9 mouse cellular contexts compared by ENCODE assay signal in the genomic region with DNA sequence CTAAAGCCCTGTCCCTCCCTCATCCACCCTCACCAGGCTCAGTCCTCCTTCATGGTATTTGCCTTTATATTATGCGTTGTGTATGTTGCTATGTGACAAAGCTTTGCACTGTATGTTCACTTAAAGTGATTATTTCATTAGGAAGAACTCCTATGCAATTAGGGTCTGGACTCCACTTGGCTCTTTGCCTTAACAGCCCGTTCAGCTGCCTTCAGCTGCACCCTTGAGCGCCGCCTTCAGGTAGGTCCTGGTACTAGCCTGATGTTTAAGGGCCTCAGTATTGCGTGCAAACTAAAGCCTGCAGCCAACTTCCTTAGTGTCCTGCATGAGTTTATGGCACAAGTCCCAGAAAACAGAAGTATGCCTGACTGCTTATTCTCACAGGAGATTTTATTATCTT.
DNase-seq lines count a peak whose midpoint lies in the region; ATAC-seq and TF ChIP-seq lines count a peak whose summit lies in the region.
"Had no signal": no experiment of that assay in that cellular context is flagged by ENCODE, and none has a peak within 500 bp of the region (broad histone marks: within the 10 kb centered on the region; RNA-seq: fewer than 3 reads in every experiment).

No protein-coding gene starts in this region.

- H3K9me3 ChIP-seq in intestine, postnatal 0 days (ENCODE audit: control insufficient read depth), result no peaks in the 10 kb centered on the region
- no peaks in the 10 kb centered on the region for H3K9me3 ChIP-seq in intestine, embryonic 16.5 days (ENCODE audit: control insufficient read depth, low read length)
- H3K9me3 ChIP-seq in G1E (replicated peaks), result no peaks in the 10 kb centered on the region

- H3K4me3 ChIP-seq in intestine, postnatal 0 days (ENCODE audit: low read depth, low read length), result no peak overlapping the region
- H3K4me3 ChIP-seq in intestine, embryonic 16.5 days (ENCODE audit: low read length), result no peak overlapping the region
- H3K4me3 ChIP-seq in G1E (ENCODE audit: low read depth, low read length), result no peak overlapping the region
- H3K4me3 ChIP-seq in embryonic fibroblast, embryonic 13.5 days (ENCODE audit: insufficient read depth, low read length), result no peak overlapping the region
- H3K4me3 ChIP-seq: erythroblast, embryonic 14.5 days had no signal

- no peak overlapping the region for H3K27ac ChIP-seq in intestine, postnatal 0 days (ENCODE audit: low read depth, low read length)
- no peak overlapping the region for H3K27ac ChIP-seq in intestine, embryonic 16.5 days (ENCODE audit: low read length)
- no peak overlapping the region for H3K27ac ChIP-seq in embryonic fibroblast, embryonic 13.5 days (ENCODE audit: insufficient read depth, low read length)

- H3K36me3 ChIP-seq in intestine, postnatal 0 days (ENCODE audit: control insufficient read depth, insufficient read depth), result no peaks in the 10 kb centered on the region
- no peaks in the 10 kb centered on the region for H3K36me3 ChIP-seq in intestine, embryonic 16.5 days (ENCODE audit: control insufficient read depth, insufficient read depth, low read length)
- no peaks in the 10 kb centered on the region for H3K36me3 ChIP-seq in G1E (replicated peaks)

- H3K27me3 ChIP-seq in intestine, postnatal 0 days (replicated peaks; ENCODE audit: control insufficient read depth, insufficient read depth, low read length), result no peaks in the 10 kb centered on the region
- H3K27me3 ChIP-seq in intestine, embryonic 16.5 days (replicated peaks; ENCODE audit: control insufficient read depth, insufficient read depth, low read length), result no peaks in the 10 kb centered on the region
- H3K27me3 ChIP-seq in G1E (ENCODE audit: insufficient read depth, low read length), result no peaks in the 10 kb centered on the region

- no peak overlapping the region for H3K9ac ChIP-seq in intestine, postnatal 0 days (ENCODE audit: low read depth, low read length)
- no peak overlapping the region for H3K9ac ChIP-seq in intestine, embryonic 16.5 days (ENCODE audit: low read depth, low read length)

- H3K4me2 ChIP-seq in intestine, postnatal 0 days (replicated peaks; ENCODE audit: low read depth), result no peak overlapping the region
- H3K4me2 ChIP-seq in intestine, embryonic 16.5 days (ENCODE audit: low read depth, low read length), result no peak overlapping the region

- no peak for TF ChIP-seq POLR2A in embryonic fibroblast, embryonic 13.5 days (IDR thresholded peaks at IDR 0.05; ENCODE audit: low read depth, low read length)

- H3K4me1 ChIP-seq in intestine, postnatal 0 days (replicated peaks; ENCODE audit: control insufficient read depth, insufficient read depth, low read length), result no peaks in the 10 kb centered on the region
- no peaks in the 10 kb centered on the region for H3K4me1 ChIP-seq in intestine, embryonic 16.5 days (ENCODE audit: control insufficient read depth, insufficient read depth, low read length)
- no peaks in the 10 kb centered on the region for H3K4me1 ChIP-seq in G1E (ENCODE audit: insufficient read depth, low read depth, low read length)
- no peaks in the 10 kb centered on the region for H3K4me1 ChIP-seq in embryonic fibroblast, embryonic 13.5 days (ENCODE audit: control insufficient read depth, insufficient read depth, low read length)

- DNase-seq in CD4-positive helper T cell, adult 2 months (ENCODE audit: low read depth, low spot score), result peak; percentile 76
- no peak for DNase-seq in G1E (ENCODE audit: low spot score)
- DNase-seq in natural killer cell, adult 2 months (ENCODE audit: low spot score in 2 of 2), result peak; percentile 59 to 62
- DNase-seq in gastrocnemius, adult 8-10 months (ENCODE audit: low spot score in 2 of 2), result no peak
- no peak for DNase-seq in layer of hippocampus, adult 9-10 months (ENCODE audit: low spot score)

- no peak for ATAC-seq in intestine, postnatal 0 days
- ATAC-seq in intestine, embryonic 16.5 days, result no peak
- no peak for ATAC-seq in G1E (ENCODE audit: extremely low read depth, insufficient number of reproducible peaks, low FRiP score, poor library complexity, severe bottlenecking)

- 26% methylated on average over 5 of the region's 5 CpGs for WGBS in intestine, postnatal 0 days
- WGBS in intestine, embryonic 16.5 days, result 42% methylated on average over 5 of the region's 5 CpGs

- TF ChIP-seq CTCF in intestine, postnatal 0 days (IDR thresholded peaks at IDR 0.05; ENCODE audit: low read depth), result peak; percentile 67
- peak; percentile 70 for TF ChIP-seq CTCF in G1E (IDR thresholded peaks at IDR 0.05; ENCODE audit: low read depth, low read length)
- TF ChIP-seq CTCF in embryonic fibroblast, embryonic 13.5 days (IDR thresholded peaks at IDR 0.05; ENCODE audit: borderline replicate concordance, insufficient read depth, low read length), result peak; percentile 33; the same call in 1 of the 2 replicates

Comparison
In these comparisons a context has a peak if more than half of its experiments do, and no peak if none do; other contexts are left out.
1. DNase-seq: peak in CD4-positive helper T cell, adult 2 months (single experiment) and natural killer cell, adult 2 months (2 of 2); none in G1E (single experiment), gastrocnemius, adult 8-10 months (0 of 2) and layer of hippocampus, adult 9-10 months (single experiment).
2. Peak in every context shown above with its lines, with median percentiles within 50 percentile points of each other: CTCF ChIP-seq.